Mouse (Mus musculus): Measurements from ENCODE around the gene Ppp1r1b.

Gene Ppp1r1b

GRCm38 (mm10) chr11:98328371-98329069, 19.7 kb upstream of the Ppp1r1b start:
- no peak for DNase-seq (ENCODE audit: inconsistent ontology term)

GRCm38 (mm10) chr11:98329081-98329959, 18.9 kb upstream of the Ppp1r1b start, which contains the start of gene Neurod2:
TSS of gene Neurod2 (minus strand) at chr11:98329648.
- DNase-seq (ENCODE audit: inconsistent ontology term): no peak

GRCm38 (mm10) chr11:98329960-98330744, 18.1 kb upstream of the Ppp1r1b start:
- no peak for DNase-seq (ENCODE audit: inconsistent ontology term)

GRCm38 (mm10) chr11:98330745-98331204, 17.4 kb upstream of the Ppp1r1b start:
- DNase-seq (ENCODE audit: inconsistent ontology term): no peak

GRCm38 (mm10) chr11:98331401-98331800, 16.8 kb upstream of the Ppp1r1b start:
- DNase-seq (ENCODE audit: inconsistent ontology term): no peak

- no peak for DNase-seq (ENCODE audit: inconsistent ontology term)
Measured at GRCm38 (mm10) chr11:98332186-98332585, 16.0 kb upstream of the Ppp1r1b start.

- no peak for DNase-seq (ENCODE audit: inconsistent ontology term)
Measured at GRCm38 (mm10) chr11:98332841-98333240, 15.4 kb upstream of the Ppp1r1b start.

GRCm38 (mm10) chr11:98333263-98333696, 14.9 kb upstream of the Ppp1r1b start:
- DNase-seq (ENCODE audit: inconsistent ontology term): no peak

GRCm38 (mm10) chr11:98333981-98334741, 14.0 kb upstream of the Ppp1r1b start:
- DNase-seq (ENCODE audit: inconsistent ontology term): no peak

- DNase-seq (ENCODE audit: inconsistent ontology term): no peak
Measured at GRCm38 (mm10) chr11:98335250-98335649, 13.0 kb upstream of the Ppp1r1b start.

- DNase-seq (ENCODE audit: inconsistent ontology term): no peak
Measured at GRCm38 (mm10) chr11:98336245-98337107, 11.7 kb upstream of the Ppp1r1b start.

GRCm38 (mm10) chr11:98338507-98338961, 9.7 kb upstream of the Ppp1r1b start:
- DNase-seq (ENCODE audit: inconsistent ontology term): peak; percentile 61

GRCm38 (mm10) chr11:98339071-98339501, 9.1 kb upstream of the Ppp1r1b start:
- DNase-seq (ENCODE audit: inconsistent ontology term): peak; percentile 80

- no peak for DNase-seq (ENCODE audit: inconsistent ontology term)
Measured at GRCm38 (mm10) chr11:98339679-98340287, 8.4 kb upstream of the Ppp1r1b start.

GRCm38 (mm10) chr11:98340597-98340996, 7.6 kb upstream of the Ppp1r1b start:
- DNase-seq (ENCODE audit: inconsistent ontology term): no peak

GRCm38 (mm10) chr11:98341174-98341573, 7.0 kb upstream of the Ppp1r1b start:
- no peak for DNase-seq (ENCODE audit: inconsistent ontology term)

- peak; percentile 84 for DNase-seq (ENCODE audit: inconsistent ontology term)
Measured at GRCm38 (mm10) chr11:98342000-98342945, 5.9 kb upstream of the Ppp1r1b start.

- peak; percentile 54 for DNase-seq (ENCODE audit: inconsistent ontology term)
Measured at GRCm38 (mm10) chr11:98345253-98345652, 3.0 kb upstream of the Ppp1r1b start.
